Mouse (Mus musculus): ENCODE measurements around the gene Trappc6a.
"Not testable (repeated sequence)": the region's sequence is repeated elsewhere in the genome, so short reads cannot be mapped to it uniquely, and the experiment has no call there.

Trappc6a gene

GRCm38 (mm10) chr7:19489525-19489924 lies 18.7 kb upstream of the Trappc6a start:
- in situ Hi-C loops (cut with MboI, MseI) = no loop called here

GRCm38 (mm10) chr7:19491731-19492130 lies 16.5 kb upstream of the Trappc6a start:
- in situ Hi-C loops (cut with MboI, MseI) = no loop called here

- in situ Hi-C loops (cut with MboI, MseI) = loop anchor here (5.0 kb wide), 1 partner anchor 83 kb away; no protein-coding TSS in a partner anchor
Observed at GRCm38 (mm10) chr7:19494751-19495474, 13.3 kb upstream of the Trappc6a start.

- in situ Hi-C loops (cut with MboI, MseI) = loop anchor here (5.0 kb wide), 1 partner anchor 83 kb away; no protein-coding TSS in a partner anchor
Observed at GRCm38 (mm10) chr7:19495521-19496213, 12.5 kb upstream of the Trappc6a start.

- in situ Hi-C loops (cut with MboI, MseI) = loop anchor here (5.0 kb wide), 1 partner anchor 84 kb away; no protein-coding TSS in a partner anchor
Observed at GRCm38 (mm10) chr7:19496214-19496555, 12.0 kb upstream of the Trappc6a start.

GRCm38 (mm10) chr7:19498326-19498725 lies 9.9 kb upstream of the Trappc6a start:
- in situ Hi-C loops (cut with MboI, MseI) = loop anchor here (5.0 kb wide), 1 partner anchor 86 kb away; no protein-coding TSS in a partner anchor

- in situ Hi-C loops (cut with MboI, MseI) = no loop called here
Observed at GRCm38 (mm10) chr7:19500420-19501363, 7.5 kb upstream of the Trappc6a start.

GRCm38 (mm10) chr7:19501658-19502057 lies 6.5 kb upstream of the Trappc6a start:
- in situ Hi-C loops (cut with MboI, MseI) = no loop called here

GRCm38 (mm10) chr7:19503481-19504068 lies 4.6 kb upstream of the Trappc6a start:
- in situ Hi-C loops (cut with MboI, MseI) = no loop called here

GRCm38 (mm10) chr7:19506326-19506725 lies 1.9 kb upstream of the Trappc6a start:
- in situ Hi-C loops (cut with MboI, MseI) = no loop called here

- in situ Hi-C loops (cut with MboI, MseI) = no loop called here
Observed at GRCm38 (mm10) chr7:19506969-19507611, 1.1 kb upstream of the Trappc6a start.

- in situ Hi-C loops (cut with MboI, MseI) = no loop called here
Observed at GRCm38 (mm10) chr7:19507612-19507981, 598 bp upstream of the Trappc6a start.

- in situ Hi-C loops (cut with MboI, MseI) = no loop called here
Observed at GRCm38 (mm10) chr7:19508924-19509568, 851 bp downstream of the Trappc6a start.

- in situ Hi-C loops (cut with MboI, MseI) = no loop called here
Observed at GRCm38 (mm10) chr7:19509786-19510185, 1.6 kb downstream of the Trappc6a start.

GRCm38 (mm10) chr7:19511934-19512333 lies 3.7 kb downstream of the Trappc6a start:
- in situ Hi-C loops (cut with MboI, MseI) = not testable (repeated sequence)

- in situ Hi-C loops (cut with MboI, MseI) = no loop called here
Observed at GRCm38 (mm10) chr7:19512353-19512752, 4.2 kb downstream of the Trappc6a start.

GRCm38 (mm10) chr7:19517652-19518365 lies 9.6 kb downstream of the Trappc6a start, which contains the start of gene Nkpd1:
TSS of gene Nkpd1 (plus strand) at chr7:19517838.
- in situ Hi-C loops (cut with MboI, MseI) = no loop called here

GRCm38 (mm10) chr7:19520032-19520431 lies 11.8 kb downstream of the Trappc6a start:
- in situ Hi-C loops (cut with MboI, MseI) = no loop called here

GRCm38 (mm10) chr7:19523017-19523756 lies 15.0 kb downstream of the Trappc6a start:
- in situ Hi-C loops (cut with MboI, MseI) = no loop called here

Measured in T-helper 1 cell (primary cell).